Mouse (Mus musculus) CH12.LX (cell line): ENCODE results near the gene Lsg1. TPM values are rescaled to one million over a fixed set of nuclear protein-coding genes. Genes with fewer than 3 reads are reported as not detected.
A peak's percentile ranks its signal among the peaks of the same experiment; 100 is the strongest.

Experiments
- DNase-seq: peaks from one replicate; pipeline ENCODE4 v3.0.0-alpha.2; 2013; ENCODE audit errors: extremely low read depth
- H3K27ac ChIP-seq: 2 replicates; pipeline ENCODE4 v1.5.1; 2012; ENCODE audit warnings: low read depth, mild to moderate bottlenecking, control low read depth, moderate library complexity; ENCODE audit not compliant: insufficient read depth
- H3K27me3 ChIP-seq: replicated peaks from 2 replicates; pipeline ENCODE3; 2012; ENCODE audit warnings: inconsistent platforms
- H3K36me3 ChIP-seq, 2 experiments: replicated peaks in 1 of 2; 2 replicates each; pipeline versions ENCODE3 to v1.6.1; 2012; ENCODE audit warnings: inconsistent platforms in 1 of 2, low read length in 1 of 2, mild to moderate bottlenecking in 1 of 2, mixed read lengths in 1 of 2, moderate library complexity in 1 of 2; ENCODE audit not compliant: control insufficient read depth in 1 of 2, insufficient read depth in 1 of 2
- H3K4me1 ChIP-seq, 2 experiments: 2 replicates each; pipeline ENCODE4 v1.6.1; 2012; ENCODE audit warnings: inconsistent platforms in 1 of 2, moderate library complexity in 1 of 2; ENCODE audit not compliant: insufficient read depth in 2 of 2, control insufficient read depth in 1 of 2
- H3K4me2 ChIP-seq: 2 replicates; pipeline ENCODE4 v1.6.1; 2012; ENCODE audit warnings: low read depth, mild to moderate bottlenecking, control low read depth; ENCODE audit not compliant: poor library complexity, insufficient read depth, severe bottlenecking
- H3K4me3 ChIP-seq, 3 experiments: fragments of 150-350 bp in 1 of 3; sonication (generic) in 1 of 3; replicated peaks in 1 of 3; 2 replicates each; pipeline versions ENCODE3 to v1.5.1; 2011 to 2012; ENCODE audit warnings: low read depth in 2 of 3, low read length in 2 of 3, mild to moderate bottlenecking in 2 of 3, moderate library complexity in 2 of 3, control low read depth in 1 of 3, improper control_type of control experiment in 1 of 3, inconsistent platforms in 1 of 3, mixed read lengths in 1 of 3; ENCODE audit not compliant: poor library complexity in 1 of 3
- H3K79me2 ChIP-seq: replicated peaks from 2 replicates; pipeline ENCODE4 v1.6.1; 2012; ENCODE audit warnings: mild to moderate bottlenecking, moderate library complexity; ENCODE audit not compliant: control insufficient read depth, poor library complexity, insufficient read depth, severe bottlenecking; ENCODE audit errors: extremely low read depth
- H3K9ac ChIP-seq: 2 replicates; pipeline ENCODE4 v1.6.1; 2012; ENCODE audit warnings: low read depth, mild to moderate bottlenecking, control low read depth, moderate library complexity; ENCODE audit not compliant: insufficient read depth
- H3K9me3 ChIP-seq: replicated peaks from 2 replicates; pipeline ENCODE3; 2012; ENCODE audit warnings: low read length, inconsistent platforms, mixed read lengths
- BHLHE40 ChIP-seq: IDR thresholded peaks from 2 replicates; pipeline ENCODE4 v1.6.1; 2011; ENCODE audit warnings: mild to moderate bottlenecking, low read depth, low read length, improper control_type of control experiment
- CHD1 ChIP-seq: IDR thresholded peaks from 2 replicates; pipeline ENCODE4 v1.6.1; 2012; ENCODE audit warnings: low read depth, low read length, improper control_type of control experiment, inconsistent platforms
- CTCF ChIP-seq, 2 experiments: IDR thresholded peaks in 1 of 2; conservative IDR thresholded peaks in 1 of 2; 2 replicates each; pipeline ENCODE4 v1.5.1; 2011 to 2012; ENCODE audit warnings: low read depth in 2 of 2, low read length in 2 of 2, improper control_type of control experiment in 1 of 2, inconsistent platforms in 1 of 2, mild to moderate bottlenecking in 1 of 2, moderate library complexity in 1 of 2
- GABPA ChIP-seq: IDR thresholded peaks from 2 replicates; pipeline ENCODE4 v1.6.1; 2012; ENCODE audit warnings: low read depth, low read length, improper control_type of control experiment, inconsistent platforms; ENCODE audit not compliant: insufficient replicate concordance
- IRF4 ChIP-seq: IDR thresholded peaks from 2 replicates; pipeline ENCODE4 v1.6.1; 2014; ENCODE audit warnings: low read depth, mild to moderate bottlenecking, inconsistent platforms, low read length, improper control_type of control experiment
- JUND ChIP-seq: conservative IDR thresholded peaks from 2 replicates; pipeline ENCODE4 v1.6.1; 2011; ENCODE audit warnings: low read depth, low read length, improper control_type of control experiment
- KAT2A ChIP-seq: IDR thresholded peaks from 2 replicates; pipeline ENCODE4 v1.6.1; 2012; ENCODE audit warnings: low read length, improper control_type of control experiment, inconsistent platforms; ENCODE audit not compliant: insufficient replicate concordance
- MAFK ChIP-seq: IDR thresholded peaks from 2 replicates; pipeline ENCODE4 v1.6.1; 2011; ENCODE audit warnings: low read length, improper control_type of control experiment; ENCODE audit not compliant: insufficient replicate concordance
- MAX ChIP-seq: IDR thresholded peaks from 2 replicates; pipeline ENCODE4 v1.6.1; 2011; ENCODE audit warnings: low read length, improper control_type of control experiment
- MAZ ChIP-seq: IDR thresholded peaks from 2 replicates; pipeline ENCODE4 v1.6.1; 2012; ENCODE audit warnings: low read depth, mild to moderate bottlenecking, inconsistent platforms, low read length, improper control_type of control experiment, moderate library complexity
- MXI1 ChIP-seq: IDR thresholded peaks from 2 replicates; pipeline ENCODE4 v1.6.1; 2011; ENCODE audit warnings: mild to moderate bottlenecking, low read depth, low read length, improper control_type of control experiment
- NELFE ChIP-seq: IDR thresholded peaks from 2 replicates; pipeline ENCODE4 v1.6.1; 2011; ENCODE audit warnings: low read depth, low read length, improper control_type of control experiment
- PAX5 ChIP-seq: IDR thresholded peaks from 2 replicates; pipeline ENCODE4 v1.6.1; 2012; ENCODE audit warnings: low read length, inconsistent platforms, mixed read lengths
- RAD21 ChIP-seq: IDR thresholded peaks from 2 replicates; pipeline ENCODE4 v1.6.1; 2011; ENCODE audit warnings: low read depth, mild to moderate bottlenecking, low read length, improper control_type of control experiment, moderate library complexity
- RCOR1 ChIP-seq: conservative IDR thresholded peaks from 2 replicates; pipeline ENCODE4 v1.6.1; 2012; ENCODE audit warnings: low read depth, mild to moderate bottlenecking, inconsistent platforms, low read length, improper control_type of control experiment
- SIN3A ChIP-seq: IDR thresholded peaks from 2 replicates; pipeline ENCODE4 v1.6.1; 2012; ENCODE audit warnings: low read length, improper control_type of control experiment, inconsistent platforms
- SMC3 ChIP-seq: IDR thresholded peaks from 2 replicates; pipeline ENCODE4 v1.6.1; 2011; ENCODE audit warnings: low read depth, low read length, improper control_type of control experiment
- TBP ChIP-seq: conservative IDR thresholded peaks from 2 replicates; pipeline ENCODE4 v1.6.1; 2011; ENCODE audit warnings: low read depth, low read length, improper control_type of control experiment
- USF2 ChIP-seq: conservative IDR thresholded peaks from 2 replicates; pipeline ENCODE4 v1.6.1; 2011; ENCODE audit warnings: low read depth, low read length, improper control_type of control experiment
- dilution Hi-C: fragments of 300-500 bp; cut with MboI; formaldehyde crosslinking; loops from 2 replicates; pipeline ENCODE4 v1.14.3; 2020; ENCODE audit warnings: low sequenced_read_pairs; ENCODE audit not compliant: extremely low pct_unique_long_range_greater_than_20kb, extremely low pct_ligation_motif_present
- in situ Hi-C: fragments of 300-500 bp; cut with MboI; formaldehyde crosslinking; loops from 3 replicates; pipeline ENCODE4 v1.14.3; 2019; ENCODE audit warnings: low sequenced_read_pairs, low pct_ligation_motif_present, low pct_unique_long_range_greater_than_20kb, mixed read lengths
- polyA plus RNA-seq: library from polyadenylated mRNA; unstranded; fragments of >175 nt; gene quantifications from 2 replicates; pipeline ENCODE4 v1.2.1, GENCODE M21; 2012; ENCODE audit warnings: low read depth; ENCODE audit not compliant: insufficient read length
- total RNA-seq, 2 experiments: library from RNA; depleted of rRNA; stranded (reverse); fragments of 300-350 nt in 1 of 2; fragments of >200 nt in 1 of 2; gene quantifications; 2 replicates each; pipeline ENCODE4 v1.2.3; 2012 to 2014

Gene Lsg1
- total and polyA plus RNA-seq, 3 experiments, result 58.4 to 189 (median 94.7) TPM

DNA sequence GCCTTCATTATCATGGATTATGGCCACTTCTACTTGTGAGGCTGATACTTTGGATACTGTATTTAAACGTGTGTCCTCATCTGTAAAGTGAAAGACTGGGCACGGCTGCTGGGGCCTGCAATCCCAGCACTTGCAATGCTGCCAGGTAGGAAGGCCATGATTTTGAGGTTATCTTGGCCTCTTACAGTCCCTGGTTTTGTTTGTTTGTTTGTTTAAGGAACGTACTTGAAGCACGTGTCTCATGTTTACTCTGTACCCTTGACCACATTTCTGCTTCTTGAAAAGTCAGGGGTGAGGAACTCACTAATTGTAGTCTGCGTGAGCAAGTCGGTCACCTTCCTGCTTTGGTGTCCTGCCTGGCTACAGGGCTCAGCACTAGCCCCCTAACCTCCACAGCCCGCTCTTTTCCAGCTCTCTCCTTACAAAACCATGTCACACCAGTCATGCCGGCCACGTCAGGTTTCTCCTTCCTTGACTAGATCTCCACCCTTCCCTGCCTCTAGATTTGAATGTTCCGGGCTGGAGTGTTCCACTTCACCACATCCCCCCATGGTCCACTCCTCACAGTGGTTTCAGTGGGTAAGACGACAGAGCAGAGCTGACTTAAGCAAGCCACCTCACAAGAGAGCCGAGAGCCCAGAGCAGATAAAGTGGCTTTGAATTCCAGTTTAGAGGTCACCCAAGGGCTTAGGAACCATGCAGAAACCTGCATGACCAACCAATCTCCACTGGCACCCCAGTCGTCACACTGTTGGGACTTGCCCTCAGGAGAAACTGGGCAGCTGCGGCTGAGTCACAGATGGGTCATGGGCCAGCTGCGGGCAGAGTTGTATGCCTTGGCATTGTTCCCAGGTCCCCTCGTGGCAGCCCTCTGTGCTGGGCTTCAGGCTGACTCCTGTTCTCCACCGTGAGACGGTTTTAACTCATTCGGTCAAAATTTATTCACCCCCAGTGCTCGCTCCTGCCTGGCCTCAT is 74.1 kb downstream of the Lsg1 start:
- H3K4me3 ChIP-seq, result no peak overlapping the region
- no peak overlapping the region for H3K9ac ChIP-seq
- no peaks in the 10 kb centered on the region for H3K36me3 ChIP-seq
- H3K4me1 ChIP-seq, result peaks cover 5 to 24% of the 10 kb centered on the region in 2 experiments
- dilution Hi-C loops (no loop called here), in situ Hi-C loops (loop anchor here (5.0 kb wide), 1 partner anchor 136 kb away; no protein-coding TSS in a partner anchor)
- no peaks in the 10 kb centered on the region for H3K27me3 ChIP-seq
- H3K4me2 ChIP-seq, result no peak overlapping the region
- peaks cover 6% of the 10 kb centered on the region for H3K9me3 ChIP-seq
- no peak for DNase-seq
- no peaks in the 10 kb centered on the region for H3K79me2 ChIP-seq
- H3K27ac ChIP-seq, result no peak overlapping the region
- TF ChIP-seq JUND (no peak), BHLHE40 (no peak), GABPA (no peak), TBP (no peak), RAD21 (no peak)

DNA sequence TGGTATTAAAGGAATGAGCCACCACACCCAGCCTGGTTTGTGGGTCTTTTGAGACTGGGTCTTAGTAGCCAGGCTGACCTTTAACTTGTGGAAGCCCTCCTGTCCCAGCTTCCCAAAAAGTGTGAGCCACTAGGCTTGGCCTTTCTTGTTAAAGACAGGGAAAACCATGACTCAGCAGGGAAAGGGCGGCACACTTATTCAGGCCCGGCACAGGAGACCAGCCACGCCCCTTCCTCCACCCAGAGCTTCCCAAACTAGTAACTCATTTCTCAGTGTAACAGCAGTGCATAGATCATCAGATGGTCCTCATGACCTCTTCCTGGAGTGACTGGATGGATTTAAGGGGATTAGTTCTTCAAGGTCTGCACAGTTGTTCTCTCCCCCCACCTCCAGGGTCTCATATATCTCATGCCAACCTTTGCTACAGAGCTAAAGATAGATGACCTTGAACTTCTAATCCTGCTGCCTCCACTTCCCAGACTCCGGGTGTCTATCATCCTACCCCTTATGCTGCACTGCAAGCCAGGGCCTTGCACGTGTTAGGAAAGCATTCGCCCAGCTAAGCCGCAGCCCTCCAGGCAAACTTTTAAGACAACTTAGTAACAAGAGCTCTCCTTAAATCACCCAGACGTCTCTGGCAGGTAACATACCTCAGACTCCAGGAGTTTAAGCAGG is 74.9 kb downstream of the Lsg1 start:
- H3K4me3 ChIP-seq, result peak overlapping the region in 1 of 3 experiments; percentile 7
- 0 out of 2 replicates have a peak overlapping the region, but pooled peaks have one; percentile 2 for H3K9ac ChIP-seq
- no peak for TF ChIP-seq PAX5
- TF ChIP-seq TBP, result peak; percentile 77
- TF ChIP-seq, all 38 proteins: peak for 1
- Histone ChIP-seq H3K4me2 (peak overlapping the region; percentile 44), H3K27me3 (peaks cover 3% of the 10 kb centered on the region), H3K4me1 (peaks cover 5 to 24% of the 10 kb centered on the region in 2 experiments), H3K79me2 (no peaks in the 10 kb centered on the region), H3K36me3 (no peaks in the 10 kb centered on the region), H3K9me3 (peaks cover 6% of the 10 kb centered on the region), H3K27ac (no peak overlapping the region)
- in situ Hi-C loops, result loop anchor here (5.0 kb wide), 1 partner anchor 135 kb away; no protein-coding TSS in a partner anchor
- dilution Hi-C loops, result no loop called here
- no peak for DNase-seq

DNA sequence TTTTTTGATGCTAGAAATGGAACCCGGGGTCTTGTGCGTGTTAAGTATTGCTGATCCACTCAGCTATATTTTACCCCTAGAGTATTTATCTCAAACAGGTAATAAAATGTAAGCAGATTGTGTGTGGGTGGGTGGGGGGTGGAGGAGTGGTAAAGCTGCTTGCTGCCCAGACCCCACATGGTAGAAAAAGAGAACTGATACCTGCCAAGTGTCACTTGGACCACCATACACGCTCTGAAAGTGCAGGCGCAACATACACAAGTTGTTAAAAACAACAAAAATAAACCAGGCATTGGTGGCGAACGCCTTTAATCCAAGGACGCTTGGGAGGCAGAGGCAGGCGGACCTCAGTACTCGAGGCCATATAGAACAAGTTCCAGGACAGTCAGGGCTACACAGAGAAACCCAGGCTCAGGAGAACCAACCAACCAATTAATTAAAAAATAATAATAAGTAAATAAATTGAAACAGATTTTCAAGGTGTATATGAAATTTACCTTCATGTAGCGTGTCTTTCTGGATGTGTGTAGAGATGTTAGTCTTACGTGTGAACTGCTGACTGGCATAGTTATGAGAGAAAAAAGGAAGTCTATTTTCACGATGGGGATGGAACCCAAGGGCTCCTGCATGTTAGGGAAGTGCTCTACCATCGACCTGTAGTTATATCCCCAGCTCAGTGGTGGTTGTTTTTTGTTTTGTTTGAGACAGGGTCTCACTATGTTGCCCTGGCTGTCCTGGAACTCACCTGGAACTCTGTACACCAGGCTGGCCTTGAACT is 75.6 kb downstream of the Lsg1 start:
- Histone ChIP-seq H3K27me3 (peaks cover 3% of the 10 kb centered on the region), H3K9ac (peak overlapping the region; percentile 79), H3K4me2 (peak overlapping the region; percentile 93), H3K9me3 (peaks cover 6% of the 10 kb centered on the region), H3K4me1 (peaks cover 5 to 24% of the 10 kb centered on the region in 2 experiments), H3K27ac (no peak overlapping the region), H3K36me3 (no peaks in the 10 kb centered on the region), H3K79me2 (no peaks in the 10 kb centered on the region), H3K4me3 (peak overlapping the region; percentile 69 to 98 (median 73))
- peak; percentile 46 for DNase-seq
- in situ Hi-C loops, result loop anchor here (5.0 kb wide), 1 partner anchor 134 kb away; no protein-coding TSS in a partner anchor
- dilution Hi-C loops, result no loop called here
- no peak; the same call in 1 of the 2 replicates for TF ChIP-seq MAZ
- TF ChIP-seq KAT2A, result no peak
- 0 out of 2 replicates have a peak, but pooled peaks have one; percentile 23 for TF ChIP-seq RCOR1
- no peak for TF ChIP-seq CTCF (conservative IDR thresholded peaks at IDR 0.05 in 1 of 2, IDR thresholded peaks at IDR 0.05 in 1 of 2; ENCODE audit: low read depth in 2 of 2, low read length in 2 of 2)
- TF ChIP-seq MAX, result peak; percentile 76
- no peak for TF ChIP-seq SMC3
- TF ChIP-seq IRF4, result peak; percentile 89
- peak; percentile 49; the same call in 1 of the 2 replicates for TF ChIP-seq SIN3A
- no peak for TF ChIP-seq NELFE
- no peak for TF ChIP-seq USF2
- no peak for TF ChIP-seq CHD1
- peak; percentile 48 for TF ChIP-seq MXI1
- TF ChIP-seq BHLHE40, result no peak
- TF ChIP-seq MAFK, result 0 out of 2 replicates have a peak, but pooled peaks have one; percentile 21
- TF ChIP-seq GABPA, result no peak
- no peak for TF ChIP-seq PAX5
